Mouse (Mus musculus) left cerebral cortex, postnatal 4 days (tissue): Measurements from ENCODE around the gene Zfp457. TPM values are rescaled to one million over a fixed set of nuclear protein-coding genes. Genes with fewer than 3 reads are reported as not detected.
"Not testable (repeated sequence)": the region's sequence is repeated elsewhere in the genome, so short reads cannot be mapped to it uniquely, and the experiment has no call there.

Experiments used
- DNase-seq: peaks from one replicate; pipeline ENCODE4 v3.0.0-alpha.2; 2022
- intact Hi-C: fragments of 180-260 bp; cut with DNase I; formaldehyde crosslinking; loops from one replicate; pipeline ENCODE4 v1.15.1; 2025
- total RNA-seq, 2 experiments: library from RNA; stranded (reverse); gene quantifications; 2 replicates each; pipeline ENCODE4 v1.2.3; 2021

Gene Zfp457
- 1 to 10 TPM; 3.3 to 3.8 TPM for total RNA-seq

DNA sequence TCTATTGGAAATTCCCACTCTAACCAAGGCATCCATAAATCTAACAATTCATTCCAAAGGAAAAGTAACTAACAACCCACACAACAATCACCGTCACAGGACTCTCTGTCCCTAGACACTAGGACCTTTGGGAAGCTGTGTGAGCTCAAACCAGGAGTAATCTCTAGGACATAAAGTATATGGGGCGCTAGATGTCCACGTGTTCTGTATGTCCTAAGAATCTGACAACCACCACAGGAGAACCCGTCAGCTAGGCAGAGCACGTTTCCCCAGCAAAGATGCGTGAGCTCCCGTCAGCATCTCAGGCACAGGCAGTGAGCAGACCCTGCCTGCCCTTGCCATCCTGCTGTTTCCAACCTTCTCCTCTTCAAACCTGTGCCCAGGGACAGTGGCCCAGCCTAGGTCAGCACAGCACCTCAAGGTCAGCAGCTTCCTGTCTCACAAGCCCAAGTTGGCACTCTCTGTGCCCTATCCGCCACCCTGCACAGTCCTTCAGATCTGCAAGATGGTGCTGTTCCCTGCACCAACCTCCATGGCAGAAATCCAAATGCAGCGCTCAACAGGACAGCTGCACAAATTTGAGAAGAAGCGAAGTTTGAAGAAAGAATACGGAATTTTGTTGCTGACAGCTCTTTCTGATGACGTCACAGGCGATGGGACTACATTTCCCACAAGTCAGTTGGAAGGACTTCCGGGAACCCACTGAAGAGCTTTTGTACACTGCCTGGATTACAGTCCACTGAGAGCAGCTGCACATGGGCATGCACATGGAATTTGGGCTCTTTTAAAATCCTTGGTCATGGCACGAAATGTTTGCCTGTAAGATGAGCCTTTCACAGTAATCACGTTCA, at the start of gene Zfp457:
Gene Zfp457, minus strand, starts transcription at position 664 of the 851 bp plus-strand sequence.
- intact Hi-C loops = loop anchor here (10.0 kb wide), 1 partner anchor 181 kb away; the partner anchor contains the start of gene Zfp759
- peak; percentile 83 for DNase-seq

DNA sequence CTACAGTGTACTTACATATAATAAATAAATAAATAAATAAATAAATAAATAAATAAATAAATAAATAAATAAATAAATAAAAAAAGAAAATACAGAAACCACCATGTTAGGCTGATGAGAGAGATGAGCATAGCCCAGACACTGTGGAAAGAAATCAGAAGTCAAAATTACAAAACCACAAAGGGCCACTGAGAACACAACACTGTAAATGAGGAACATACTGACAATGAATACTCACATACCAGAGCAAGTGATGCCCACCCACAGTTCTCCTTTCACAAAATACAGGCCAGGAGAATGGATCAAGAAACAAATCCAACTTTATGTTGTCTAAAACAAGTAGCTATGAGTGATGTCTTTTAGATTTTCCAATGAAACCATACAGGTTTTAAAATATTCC, 45.6 kb upstream of the Zfp457 start:
- no peak for DNase-seq
- intact Hi-C loops = no loop called here

DNA sequence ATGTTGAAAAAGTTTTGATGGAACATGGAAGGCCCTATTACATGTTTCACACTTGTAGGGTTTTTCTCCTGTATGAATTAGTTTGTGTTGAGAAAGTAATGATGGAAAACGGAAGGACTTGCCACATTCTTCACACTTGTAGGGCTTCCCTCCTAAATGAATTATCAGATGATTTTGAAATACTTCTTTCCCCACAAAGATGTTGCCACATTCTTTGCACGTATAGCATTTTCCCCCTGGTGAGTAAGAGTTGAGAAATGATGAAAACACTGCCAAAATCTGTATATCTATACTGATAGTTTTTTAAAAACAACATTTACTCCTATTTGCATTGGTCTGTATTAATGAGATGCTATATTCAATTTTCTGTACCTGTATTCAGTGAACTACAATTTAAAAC, 37.1 kb upstream of the Zfp457 start:
- DNase-seq = no peak
- intact Hi-C loops = no loop called here

DNA sequence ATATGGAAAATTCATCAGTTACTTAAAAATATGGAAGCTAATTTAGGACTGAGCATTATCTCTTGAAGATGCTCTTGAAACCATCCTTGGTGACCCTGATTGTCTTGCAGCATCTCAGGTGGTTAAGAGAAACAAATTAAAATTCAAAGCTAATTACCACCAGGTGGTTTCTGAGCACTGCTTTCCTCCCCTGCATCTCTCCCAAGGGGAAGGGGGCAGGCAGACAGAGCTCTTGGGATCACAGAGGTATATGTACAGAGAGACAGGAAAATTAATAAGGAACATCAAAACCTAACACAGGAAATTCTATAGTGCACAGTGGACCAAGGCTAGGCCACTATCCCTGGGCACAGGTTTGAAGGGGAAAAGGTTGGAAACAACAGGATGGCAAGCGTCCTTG, 26.6 kb upstream of the Zfp457 start:
- no peak for DNase-seq
- intact Hi-C loops = no loop called here

- peak; percentile 45 for DNase-seq
- intact Hi-C loops = no loop called here
Measured at GRCm38 (mm10) chr13:67332019-67332724, 25.9 kb upstream of the Zfp457 start, which contains the start of gene Zfp595. Gene Zfp595, minus strand, starts transcription at chr13:67332570.

DNA sequence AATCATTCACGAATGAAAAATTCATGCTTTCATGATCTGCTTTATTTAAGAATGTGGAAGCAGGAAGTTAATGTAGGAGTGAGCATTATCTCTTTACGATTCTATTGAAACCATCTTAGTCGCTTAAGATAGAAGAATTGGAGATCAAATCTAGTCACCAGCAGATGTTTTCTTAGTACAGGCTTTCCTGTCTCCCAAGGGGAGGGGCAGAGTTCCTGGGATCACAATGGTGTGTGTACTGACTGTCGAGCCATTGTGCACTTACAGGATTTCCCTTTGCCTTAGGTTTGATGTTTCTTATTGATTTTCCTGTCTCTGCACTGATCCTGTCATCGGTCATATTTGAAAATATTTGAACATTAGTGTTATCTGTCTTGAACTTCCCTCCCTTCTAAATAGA, 433 bp upstream of the Zfp457 start:
- intact Hi-C loops = loop anchor here (10.0 kb wide), 1 partner anchor 182 kb away; the partner anchor contains the start of gene Zfp759
- no peak for DNase-seq

DNA sequence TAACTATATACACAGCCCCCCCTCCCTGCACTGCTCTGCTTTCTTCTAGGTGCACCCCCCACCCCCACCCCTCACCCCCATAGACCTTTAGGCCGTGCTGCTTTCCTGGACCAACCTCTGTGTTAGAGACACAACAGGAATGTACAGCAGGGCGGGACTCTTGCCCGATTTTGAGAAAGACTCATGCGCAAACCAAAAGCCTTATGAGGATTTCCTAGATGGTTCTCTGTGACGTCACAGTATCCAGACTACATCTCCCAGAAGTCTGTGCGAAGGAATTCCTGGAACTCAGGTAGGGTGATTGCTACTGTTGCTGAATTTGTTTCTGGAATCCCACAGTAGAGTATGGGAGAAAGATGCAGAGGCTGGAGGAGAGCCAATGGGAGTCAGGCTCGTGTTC, 28.0 kb downstream of the Zfp457 start, which contains the start of gene Zfp458:
Gene Zfp458, minus strand, starts transcription at position 153 of the 400 bp plus-strand sequence.
- DNase-seq = no peak

DNA sequence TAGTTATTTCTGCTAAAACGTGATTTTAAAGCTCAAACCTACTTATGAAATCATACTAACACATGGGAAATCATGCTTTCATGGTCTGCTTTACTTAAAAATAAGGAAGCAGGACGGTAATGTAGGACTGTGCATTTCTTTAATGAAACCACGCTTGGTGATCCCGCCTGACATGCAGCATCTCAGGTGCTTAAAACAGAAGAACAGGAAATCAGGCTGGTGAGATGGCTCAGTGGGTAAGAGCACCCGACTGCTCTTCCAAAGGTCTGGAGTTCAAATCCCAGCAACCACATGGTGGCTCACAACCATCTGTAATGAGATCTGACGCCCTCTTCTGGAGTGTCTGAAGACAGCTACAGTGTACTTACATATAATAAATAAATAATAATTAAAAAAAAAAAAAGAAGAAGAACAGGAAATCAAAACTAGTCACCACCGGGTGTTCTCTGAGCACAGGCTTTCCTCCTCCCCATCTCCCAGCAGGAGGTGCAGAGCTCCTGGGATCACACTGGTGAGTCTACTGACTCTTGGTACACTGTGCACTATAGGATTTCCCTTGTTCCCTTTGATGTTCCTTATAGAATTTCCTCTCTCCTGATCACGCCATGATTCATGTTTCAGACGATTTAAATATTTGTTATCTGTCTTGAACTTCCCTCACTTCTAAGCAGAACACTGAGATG, 36.8 kb downstream of the Zfp457 start:
- DNase-seq, intact Hi-C loops: not testable (repeated sequence)

More for the DNA sequence above, 28.0 kb downstream of the Zfp457 start, which contains the start of gene Zfp458:
- intact Hi-C loops = no loop called here

GRCm38 (mm10) chr13:67268568-67269369, 37.5 kb downstream of the Zfp457 start:
- DNase-seq = peak; percentile 34
- intact Hi-C loops = no loop called here

Other genes starting within 250 kb of the Zfp457 start
- 1 to 10 TPM; 6.7 to 7.4 TPM for gene Zfp712, start 245.3 kb downstream of the Zfp457 start, total RNA-seq
- 1 to 10 TPM; 6.2 to 7.2 TPM for gene Zfp708, start 208.5 kb downstream of the Zfp457 start, total RNA-seq
- 1 to 10 TPM; 1.2 to 2.4 TPM for gene Gm28557, start 197.9 kb downstream of the Zfp457 start, total RNA-seq
- not detected for gene Rslcan18, start 190.2 kb downstream of the Zfp457 start, total RNA-seq
- gene Zfp759, start 184.8 kb downstream of the Zfp457 start, total RNA-seq = 10 to 100 TPM; 10.8 to 11.3 TPM
- gene Rsl1, start 133.3 kb downstream of the Zfp457 start, total RNA-seq = 1 to 10 TPM; 5.3 to 5.6 TPM
- gene Zfp455, start 112.0 kb downstream of the Zfp457 start, total RNA-seq = 1 to 10 TPM; 4.0 to 4.8 TPM
- gene Zfp458, start 28.0 kb downstream of the Zfp457 start, total RNA-seq = 10 to 100 TPM; 23.9 to 25.0 TPM
- 1 to 10 TPM; 2.9 to 3.3 TPM for gene Zfp595, start 26.1 kb upstream of the Zfp457 start, total RNA-seq
- not detected for gene Gm28044, start 54.1 kb upstream of the Zfp457 start, total RNA-seq
- 1 to 10 TPM in 1 of 2 experiments, under 1 TPM in 1; 0.58 to 1.1 TPM for gene Zfp953, start 54.1 kb upstream of the Zfp457 start, total RNA-seq
- not detected for gene Gm28041, start 69.2 kb upstream of the Zfp457 start, total RNA-seq
- under 1 TPM; 0.60 to 0.82 TPM for gene Zfp456, start 69.3 kb upstream of the Zfp457 start, total RNA-seq
- gene Zfp429, start 93.3 kb upstream of the Zfp457 start, total RNA-seq = 1 to 10 TPM; 3.1 to 3.2 TPM
- gene Zfp459, start 114.9 kb upstream of the Zfp457 start, total RNA-seq = 1 to 10 TPM; 1.7 to 2.8 TPM
- gene Zfp874a, start 145.1 kb upstream of the Zfp457 start, total RNA-seq = 10 to 100 TPM in 1 of 2 experiments, 1 to 10 TPM in 1; 8.6 to 10.8 TPM
- gene Zfp874b, start 177.8 kb upstream of the Zfp457 start, total RNA-seq = 10 to 100 TPM; 10.6 to 12.1 TPM
- gene Zfp58, start 194.1 kb upstream of the Zfp457 start, total RNA-seq = 1 to 10 TPM; 7.9 to 8.3 TPM
- gene Gm26965, start 219.7 kb upstream of the Zfp457 start, total RNA-seq = not detected
- 10 to 100 TPM; 25.6 to 26.7 TPM for gene Zfp87, start 219.7 kb upstream of the Zfp457 start, total RNA-seq
- 10 to 100 TPM; 10.1 to 10.9 TPM for gene Zfp748, start 247.3 kb upstream of the Zfp457 start, total RNA-seq